Mouse (Mus musculus): ENCODE measurements around the gene H2-Q10. TPM values are rescaled to one million over a fixed set of nuclear protein-coding genes. Genes with fewer than 3 reads are reported as not detected.
"Not testable (repeated sequence)": the region's sequence is repeated elsewhere in the genome, so short reads cannot be mapped to it uniquely, and the experiment has no call there.

H2-Q10 gene
- 0.26 and 0.72 TPM in 2 replicates for polyA plus RNA-seq (2014; fragmentation: Nextera tagmentation; extraction: Ambion mirVana)

- Histone ChIP-seq H3K27me3 (ENCODE audit: control insufficient read depth, insufficient read depth, low read length) (peaks cover 22% of the 10 kb centered on the region), H3K9me3 (ENCODE audit: control insufficient read depth, low read length) (no peaks in the 10 kb centered on the region), H3K4me3 (ENCODE audit: low read depth, low read length) (peak within 1 kb of the TSS; percentile 32), H3K36me3 (ENCODE audit: control insufficient read depth, insufficient read depth, low read length) (no peaks in the 10 kb centered on the region), H3K27ac (replicated peaks; ENCODE audit: low read depth, low read length) (no peak within 1 kb of the TSS), H3K9ac (ENCODE audit: low read length) (peak within 1 kb of the TSS; percentile 35; the same call in 1 of the 2 replicates), H3K4me1 (ENCODE audit: control insufficient read depth, insufficient read depth, low read length) (no peaks in the 10 kb centered on the region), H3K4me2 (ENCODE audit: low read depth, severe bottlenecking) (peak within 1 kb of the TSS; percentile 56)
- WGBS: under 1% methylated on average over 73 of the region's 80 CpGs
- DNase-seq (ENCODE audit: low spot score): peak; percentile 50
- ATAC-seq (ENCODE audit: insufficient number of reproducible peaks, low FRiP score, low TSS enrichment, low read depth): no peak
Observed at GRCm38 (mm10) chr17:35469842-35470751, at the start of gene H2-Q10. H2-Q10 (plus strand) TSS chr17:35470089.

GRCm38 (mm10) chr17:35420206-35420810, 49.6 kb upstream of the H2-Q10 start:
- H3K27me3 ChIP-seq (ENCODE audit: control insufficient read depth, insufficient read depth, low read length); ATAC-seq (ENCODE audit: insufficient number of reproducible peaks, low FRiP score, low TSS enrichment, low read depth): not testable (repeated sequence)
- 16% methylated on average over 11 of the region's 11 CpGs for WGBS

GRCm38 (mm10) chr17:35421331-35421730, 48.6 kb upstream of the H2-Q10 start:
- H3K27me3 ChIP-seq (ENCODE audit: control insufficient read depth, insufficient read depth, low read length); H3K4me2 ChIP-seq (ENCODE audit: low read depth, severe bottlenecking); DNase-seq (ENCODE audit: low spot score); ATAC-seq (ENCODE audit: insufficient number of reproducible peaks, low FRiP score, low TSS enrichment, low read depth); H3K9me3 ChIP-seq (ENCODE audit: control insufficient read depth, low read length); H3K4me1 ChIP-seq (ENCODE audit: control insufficient read depth, insufficient read depth, low read length); H3K27ac ChIP-seq (replicated peaks; ENCODE audit: low read depth, low read length); H3K9ac ChIP-seq (ENCODE audit: low read length); H3K36me3 ChIP-seq (ENCODE audit: control insufficient read depth, insufficient read depth, low read length); H3K4me3 ChIP-seq (ENCODE audit: low read depth, low read length): not testable (repeated sequence)
- 90% methylated on average over 4 of the region's 4 CpGs for WGBS

More at GRCm38 (mm10) chr17:35420206-35420810, 49.6 kb upstream of the H2-Q10 start:
- peak; percentile 80 for DNase-seq (ENCODE audit: low spot score)
- H3K4me1 ChIP-seq (ENCODE audit: control insufficient read depth, insufficient read depth, low read length); H3K27ac ChIP-seq (replicated peaks; ENCODE audit: low read depth, low read length); H3K4me3 ChIP-seq (ENCODE audit: low read depth, low read length); H3K4me2 ChIP-seq (ENCODE audit: low read depth, severe bottlenecking); H3K36me3 ChIP-seq (ENCODE audit: control insufficient read depth, insufficient read depth, low read length); H3K9me3 ChIP-seq (ENCODE audit: control insufficient read depth, low read length); H3K9ac ChIP-seq (ENCODE audit: low read length): not testable (repeated sequence)

- WGBS: 89% methylated on average over 5 of the region's 5 CpGs
- H3K4me3 ChIP-seq (ENCODE audit: low read depth, low read length); DNase-seq (ENCODE audit: low spot score); H3K36me3 ChIP-seq (ENCODE audit: control insufficient read depth, insufficient read depth, low read length); ATAC-seq (ENCODE audit: insufficient number of reproducible peaks, low FRiP score, low TSS enrichment, low read depth); H3K4me2 ChIP-seq (ENCODE audit: low read depth, severe bottlenecking); H3K9ac ChIP-seq (ENCODE audit: low read length); H3K27ac ChIP-seq (replicated peaks; ENCODE audit: low read depth, low read length); H3K27me3 ChIP-seq (ENCODE audit: control insufficient read depth, insufficient read depth, low read length); H3K4me1 ChIP-seq (ENCODE audit: control insufficient read depth, insufficient read depth, low read length); H3K9me3 ChIP-seq (ENCODE audit: control insufficient read depth, low read length): not testable (repeated sequence)
Observed at GRCm38 (mm10) chr17:35422360-35422759, 47.5 kb upstream of the H2-Q10 start.

- H3K36me3 ChIP-seq (ENCODE audit: control insufficient read depth, insufficient read depth, low read length); ATAC-seq (ENCODE audit: insufficient number of reproducible peaks, low FRiP score, low TSS enrichment, low read depth); H3K4me1 ChIP-seq (ENCODE audit: control insufficient read depth, insufficient read depth, low read length); H3K27ac ChIP-seq (replicated peaks; ENCODE audit: low read depth, low read length); DNase-seq (ENCODE audit: low spot score); H3K9me3 ChIP-seq (ENCODE audit: control insufficient read depth, low read length); H3K4me3 ChIP-seq (ENCODE audit: low read depth, low read length); H3K4me2 ChIP-seq (ENCODE audit: low read depth, severe bottlenecking); H3K27me3 ChIP-seq (ENCODE audit: control insufficient read depth, insufficient read depth, low read length); H3K9ac ChIP-seq (ENCODE audit: low read length): not testable (repeated sequence)
- WGBS: 70% methylated on average over 3 of the region's 3 CpGs
Observed at GRCm38 (mm10) chr17:35423131-35423810, 46.6 kb upstream of the H2-Q10 start.

- DNase-seq (ENCODE audit: low spot score); H3K9me3 ChIP-seq (ENCODE audit: control insufficient read depth, low read length); H3K36me3 ChIP-seq (ENCODE audit: control insufficient read depth, insufficient read depth, low read length); H3K27me3 ChIP-seq (ENCODE audit: control insufficient read depth, insufficient read depth, low read length); H3K4me2 ChIP-seq (ENCODE audit: low read depth, severe bottlenecking); H3K4me1 ChIP-seq (ENCODE audit: control insufficient read depth, insufficient read depth, low read length); H3K27ac ChIP-seq (replicated peaks; ENCODE audit: low read depth, low read length); ATAC-seq (ENCODE audit: insufficient number of reproducible peaks, low FRiP score, low TSS enrichment, low read depth); H3K9ac ChIP-seq (ENCODE audit: low read length); H3K4me3 ChIP-seq (ENCODE audit: low read depth, low read length): not testable (repeated sequence)
- WGBS: 78% methylated on average over 3 of the region's 3 CpGs
Observed at GRCm38 (mm10) chr17:35424106-35424505, 45.8 kb upstream of the H2-Q10 start.

- H3K9me3 ChIP-seq (ENCODE audit: control insufficient read depth, low read length); H3K4me1 ChIP-seq (ENCODE audit: control insufficient read depth, insufficient read depth, low read length); H3K27ac ChIP-seq (replicated peaks; ENCODE audit: low read depth, low read length); H3K36me3 ChIP-seq (ENCODE audit: control insufficient read depth, insufficient read depth, low read length); H3K27me3 ChIP-seq (ENCODE audit: control insufficient read depth, insufficient read depth, low read length): not testable (repeated sequence)
- peak; percentile 82 for DNase-seq (ENCODE audit: low spot score)
- peak within 1 kb of the TSS; percentile 30 for H3K4me3 ChIP-seq (ENCODE audit: low read depth, low read length)
- ATAC-seq (ENCODE audit: insufficient number of reproducible peaks, low FRiP score, low TSS enrichment, low read depth): peak; percentile 69
- 2% methylated on average over 50 of the region's 66 CpGs for WGBS
- H3K9ac ChIP-seq (ENCODE audit: low read length): peak within 1 kb of the TSS; percentile 38; the same call in 1 of the 2 replicates
- peak within 1 kb of the TSS; percentile 68 for H3K4me2 ChIP-seq (ENCODE audit: low read depth, severe bottlenecking)
Observed at GRCm38 (mm10) chr17:35424624-35425416, 45.1 kb upstream of the H2-Q10 start, which contains the start of gene H2-Q6. H2-Q6 (plus strand) TSS chr17:35424850.

Measured in limb, embryonic 11.5 days (tissue).